Mouse (Mus musculus) liver, embryonic 13.5 days (tissue): ENCODE results near the gene Lgr5. TPM values are rescaled to one million over a fixed set of nuclear protein-coding genes. Genes with fewer than 3 reads are reported as not detected.

ENCODE experiments used
- ATAC-seq: fragments of 200-750 bp; cut with Nextera tagmentation; 2 replicates; pipeline ENCODE4 v1.8.0; 2017; ENCODE audit warnings: low read depth, mild to moderate bottlenecking, moderate number of reproducible peaks, moderate library complexity
- DNase-seq: peaks from one replicate; pipeline ENCODE4 v3.0.0; 2022
- H3K27ac ChIP-seq: fragments of 300-500 bp; sonication (generic); 2 replicates; pipeline ENCODE4 v1.5.1; 2015; ENCODE audit warnings: moderate library complexity, mild to moderate bottlenecking, inconsistent platforms
- H3K27me3 ChIP-seq: fragments of 300-500 bp; sonication (generic); 2 replicates; pipeline ENCODE4 v1.6.1; 2015; ENCODE audit warnings: mild to moderate bottlenecking, inconsistent platforms
- H3K36me3 ChIP-seq: fragments of 300-500 bp; sonication (generic); 2 replicates; pipeline ENCODE4 v1.6.1; 2015; ENCODE audit warnings: mild to moderate bottlenecking, inconsistent platforms
- H3K4me1 ChIP-seq: fragments of 300-500 bp; sonication (generic); replicated peaks from 2 replicates; pipeline ENCODE4 v1.6.1; 2015; ENCODE audit warnings: inconsistent platforms
- H3K4me2 ChIP-seq: fragments of 300-500 bp; sonication (generic); 2 replicates; pipeline ENCODE4 v1.6.1; 2015; ENCODE audit warnings: inconsistent platforms, mild to moderate bottlenecking, moderate library complexity
- H3K4me3 ChIP-seq: fragments of 300-500 bp; sonication (generic); replicated peaks from 2 replicates; pipeline ENCODE4 v1.5.1; 2015; ENCODE audit warnings: mild to moderate bottlenecking, inconsistent platforms
- H3K9ac ChIP-seq: fragments of 300-500 bp; sonication (generic); 2 replicates; pipeline ENCODE4 v1.6.1; 2015; ENCODE audit warnings: mild to moderate bottlenecking, inconsistent platforms
- H3K9me3 ChIP-seq: fragments of 300-500 bp; sonication (generic); replicated peaks from 2 replicates; pipeline ENCODE4 v1.6.1; 2016; ENCODE audit warnings: inconsistent platforms
- WGBS: fragments of 180-500 bp; shearing (Covaris S2); methylation state at CpG from one replicate; pipeline ENCODE4 v1.1.7; 2015; ENCODE audit not compliant: insufficient replicate concordance; 5-methylcytosine and 5-hydroxymethylcytosine counted together
- polyA plus RNA-seq: library from polyadenylated mRNA; unstranded; fragments of >200 nt; fragmentation: Nextera tagmentation; extraction: Ambion mirVana; gene quantifications from 2 replicates; pipeline ENCODE4 v1.2.1, GENCODE M21; 2015

Gene Lgr5
- polyA plus RNA-seq, 1 experiment from 2014 or later, result 2.1 TPM

DNA sequence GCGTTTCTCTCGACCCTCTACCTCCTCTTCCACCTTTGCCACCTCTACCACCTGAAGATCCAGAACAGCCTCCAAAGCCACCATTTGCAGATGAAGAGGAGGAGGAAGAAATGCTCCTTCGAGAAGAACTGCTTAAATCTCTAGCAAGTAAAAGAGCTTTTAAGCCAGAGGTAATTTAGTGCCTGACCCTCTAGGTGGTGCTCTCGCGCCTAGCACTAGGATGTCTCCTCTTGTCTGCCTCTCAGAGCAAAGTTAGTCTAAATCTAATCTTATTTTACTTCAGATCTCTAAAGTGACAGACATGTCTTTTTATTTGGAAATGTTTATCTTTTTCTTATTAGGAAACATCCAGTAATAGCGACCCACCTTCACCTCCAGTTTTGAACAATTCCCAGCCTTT lies 181.2 kb downstream of the Lgr5 start:
- H3K4me3 ChIP-seq, result no peak overlapping the region
- H3K36me3 ChIP-seq, result peaks cover 76% of the 10 kb centered on the region
- H3K4me2 ChIP-seq, result no peak overlapping the region
- no peak overlapping the region for H3K27ac ChIP-seq
- H3K27me3 ChIP-seq, result no peaks in the 10 kb centered on the region
- WGBS, result 72% methylated on average over 6 of the region's 6 CpGs
- DNase-seq (peak; percentile 41), ATAC-seq (no peak)
- no peaks in the 10 kb centered on the region for H3K9me3 ChIP-seq
- no peak overlapping the region for H3K9ac ChIP-seq
- no peaks in the 10 kb centered on the region for H3K4me1 ChIP-seq

Other genes with a start within 250 kb of the Lgr5 start
- gene Tmem19, start 225.3 kb downstream of the Lgr5 start, polyA plus RNA-seq, result 10.2 and 13.4 TPM in 2 replicates
- gene Thap2, start 203.3 kb downstream of the Lgr5 start, polyA plus RNA-seq, result 7.0 and 9.0 TPM in 2 replicates
- 6.6 and 7.9 TPM in 2 replicates for gene Zfc3h1, start 202.8 kb downstream of the Lgr5 start, polyA plus RNA-seq
- gene A930009A15Rik, start 17.8 kb downstream of the Lgr5 start, polyA plus RNA-seq, result not detected in 2 replicates
- 63.1 and 74.9 TPM in 2 replicates for gene Tspan8, start 229.1 kb upstream of the Lgr5 start, polyA plus RNA-seq